Mouse (Mus musculus) liver, embryonic 14.5 days (tissue): Measurements from ENCODE around the gene Nisch. TPM values are rescaled to one million over a fixed set of nuclear protein-coding genes. Genes with fewer than 3 reads are reported as not detected.

ENCODE experiments used
- ATAC-seq: fragments of 200-750 bp; cut with Nextera tagmentation; 2 replicates; pipeline ENCODE4 v1.8.0; 2017; ENCODE audit warnings: moderate number of reproducible peaks, mild to moderate bottlenecking, moderate library complexity; ENCODE audit not compliant: insufficient read depth
- DNase-seq, 3 experiments: peaks; one replicate each; pipeline ENCODE4 v3.0.0-alpha.2; 2012 to 2013; ENCODE audit warnings: low read depth in 3 of 3, low spot score in 3 of 3
- H3K27ac ChIP-seq: fragments of 300-500 bp; sonication (generic); 2 replicates; pipeline ENCODE4 v1.5.1; 2014; ENCODE audit warnings: moderate library complexity, mild to moderate bottlenecking, control low read depth, inconsistent platforms
- H3K27me3 ChIP-seq: fragments of 300-500 bp; sonication (generic); 2 replicates; pipeline ENCODE4 v1.6.1; 2014; ENCODE audit warnings: mild to moderate bottlenecking, low read length, moderate library complexity; ENCODE audit not compliant: control insufficient read depth, insufficient read depth
- H3K36me3 ChIP-seq: fragments of 300-500 bp; sonication (generic); replicated peaks from 2 replicates; pipeline ENCODE4 v1.6.1; 2014; ENCODE audit warnings: low read depth; ENCODE audit not compliant: control insufficient read depth, insufficient read depth
- H3K4me1 ChIP-seq, 2 experiments: fragments of 200-500 bp in 1 of 2; fragments of 300-500 bp in 1 of 2; sonication (generic) in 1 of 2; replicated peaks; 2 replicates each; pipeline ENCODE4 v1.6.1; 2012 to 2014; ENCODE audit warnings: antibody characterized with exemption in 1 of 2, inconsistent platforms in 1 of 2, low read length in 1 of 2; ENCODE audit not compliant: control insufficient read depth in 2 of 2, insufficient read depth in 2 of 2
- H3K4me2 ChIP-seq: fragments of 300-500 bp; sonication (generic); 2 replicates; pipeline ENCODE4 v1.6.1; 2014; ENCODE audit warnings: low read depth, mild to moderate bottlenecking, control low read depth, moderate library complexity
- H3K4me3 ChIP-seq, 2 experiments: fragments of 200-500 bp in 1 of 2; fragments of 300-500 bp in 1 of 2; sonication (generic) in 1 of 2; 2 replicates each; pipeline ENCODE4 v1.5.1; 2012 to 2014; ENCODE audit warnings: low read depth in 2 of 2, low read length in 2 of 2, mild to moderate bottlenecking in 2 of 2, control low read depth in 1 of 2, inconsistent platforms in 1 of 2, moderate library complexity in 1 of 2; ENCODE audit not compliant: insufficient read depth in 1 of 2
- H3K9ac ChIP-seq: fragments of 300-500 bp; sonication (generic); replicated peaks from 2 replicates; pipeline ENCODE4 v1.6.1; 2014; ENCODE audit warnings: mild to moderate bottlenecking, control low read depth, moderate library complexity
- H3K9me3 ChIP-seq: fragments of 300-500 bp; sonication (generic); 2 replicates; pipeline ENCODE4 v1.6.1; 2016; ENCODE audit warnings: low read length, mixed read lengths; ENCODE audit not compliant: control insufficient read depth
- CTCF ChIP-seq: IDR thresholded peaks from 2 replicates; pipeline ENCODE4 v1.5.1; 2016; ENCODE audit warnings: antibody characterized with exemption, low read depth, control low read depth
- EP300 ChIP-seq: IDR thresholded peaks from 2 replicates; pipeline ENCODE4 v1.6.1; 2016; ENCODE audit warnings: antibody characterized with exemption, low read depth
- WGBS: fragments of 180-500 bp; shearing (Covaris S2); extraction: QIAGEN DNeasy Blood & Tissue Kit; methylation state at CpG from one replicate; pipeline ENCODE4 v1.1.7; 2014; ENCODE audit not compliant: insufficient replicate concordance; 5-methylcytosine and 5-hydroxymethylcytosine counted together
- polyA plus RNA-seq, 2 experiments: library from polyadenylated mRNA; depleted of rRNA in 1 of 2; stranded (reverse) in 1 of 2; unstranded in 1 of 2; fragments of >200 nt; fragmentation: Nextera tagmentation in 1 of 2; extraction: Ambion mirVana in 1 of 2; gene quantifications; 2 replicates each; pipeline versions ENCODE4 v1.2.1 to v1.2.3; 2012 to 2014

Nisch gene
- polyA plus RNA-seq, 2 experiments = 50.3 to 71.1 TPM

- WGBS = 73% methylated on average over 7 of the region's 7 CpGs
- Histone ChIP-seq H3K4me2 (peak overlapping the region; percentile 4; the same call in 1 of the 2 replicates), H3K4me1 (peaks cover 6 to 8% of the 10 kb centered on the region in 2 experiments), H3K27me3 (no peaks in the 10 kb centered on the region), H3K9ac (no peak overlapping the region), H3K27ac (no peak overlapping the region), H3K9me3 (no peaks in the 10 kb centered on the region), H3K36me3 (no peaks in the 10 kb centered on the region), H3K4me3 (no peak overlapping the region)
- ATAC-seq (no peak), DNase-seq (no peak)
- TF ChIP-seq CTCF (no peak), EP300 (no peak)
Observed at GRCm38 (mm10) chr14:31161191-31161590, 55.6 kb downstream of the Nisch start.

- Histone ChIP-seq H3K27ac (no peak overlapping the region), H3K4me1 (peaks cover 6 to 8% of the 10 kb centered on the region in 2 experiments), H3K9me3 (no peaks in the 10 kb centered on the region), H3K27me3 (no peaks in the 10 kb centered on the region), H3K9ac (no peak overlapping the region), H3K36me3 (no peaks in the 10 kb centered on the region), H3K4me3 (no peak overlapping the region), H3K4me2 (peak overlapping the region; percentile 29)
- 57% methylated on average over 27 of the region's 27 CpGs for WGBS
- DNase-seq (no peak), ATAC-seq (peak; percentile 57)
- TF ChIP-seq CTCF (no peak), EP300 (no peak)
Observed at GRCm38 (mm10) chr14:31160196-31161150, 56.3 kb downstream of the Nisch start.

- no peaks in the 10 kb centered on the region for H3K4me1 ChIP-seq
- no peaks in the 10 kb centered on the region for H3K9me3 ChIP-seq
- no peaks in the 10 kb centered on the region for H3K27me3 ChIP-seq
- no peak overlapping the region for H3K4me3 ChIP-seq
- peaks cover under 1% of the 10 kb centered on the region; the same call in 1 of the 2 replicates for H3K36me3 ChIP-seq
- ATAC-seq (no peak), DNase-seq (no peak)
- TF ChIP-seq CTCF (no peak), EP300 (no peak)
- WGBS = 83% methylated on average over 11 of the region's 11 CpGs
- H3K27ac ChIP-seq = no peak overlapping the region
- no peak overlapping the region for H3K9ac ChIP-seq
- H3K4me2 ChIP-seq = no peak overlapping the region
Observed at GRCm38 (mm10) chr14:31145694-31146093, 71.1 kb downstream of the Nisch start.

DNA sequence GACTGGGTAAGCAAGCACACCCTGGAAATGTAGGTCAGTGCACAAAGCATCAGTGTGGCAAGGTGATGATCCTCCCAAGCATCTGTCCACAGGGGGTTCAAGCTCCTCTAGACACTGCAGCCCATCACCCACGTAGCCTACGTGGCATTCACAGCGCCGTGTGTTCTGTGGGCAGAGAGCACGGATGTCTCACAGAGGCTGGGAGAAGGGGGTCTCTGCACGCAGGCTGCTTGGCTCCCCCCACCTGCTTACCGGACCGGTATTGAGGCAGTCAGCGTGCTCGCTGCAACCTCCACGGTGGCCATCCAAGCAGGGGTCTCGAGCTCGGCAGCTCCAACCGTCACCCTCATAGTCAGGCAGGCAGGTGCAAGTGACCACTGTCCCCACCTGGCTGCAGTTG lies 75.7 kb downstream of the Nisch start:
- WGBS = 90% methylated on average over 14 of the region's 14 CpGs
- no peak for DNase-seq
- TF ChIP-seq EP300 (no peak), CTCF (no peak)
- no peak for ATAC-seq
- no peak overlapping the region for H3K4me3 ChIP-seq
- no peak overlapping the region for H3K4me2 ChIP-seq
- H3K27me3 ChIP-seq = no peaks in the 10 kb centered on the region
- no peak overlapping the region for H3K27ac ChIP-seq
- H3K9me3 ChIP-seq = no peaks in the 10 kb centered on the region
- peaks cover 28% of the 10 kb centered on the region for H3K36me3 ChIP-seq
- H3K4me1 ChIP-seq = no peaks in the 10 kb centered on the region
- no peak overlapping the region for H3K9ac ChIP-seq

- H3K9me3 ChIP-seq = no peaks in the 10 kb centered on the region
- H3K9ac ChIP-seq = no peak overlapping the region
- H3K4me1 ChIP-seq = no peaks in the 10 kb centered on the region
- no peak for ATAC-seq
- peaks cover 36% of the 10 kb centered on the region for H3K36me3 ChIP-seq
- TF ChIP-seq CTCF (no peak), EP300 (no peak)
- no peak overlapping the region for H3K4me2 ChIP-seq
- no peak overlapping the region for H3K27ac ChIP-seq
- H3K27me3 ChIP-seq = no peaks in the 10 kb centered on the region
- DNase-seq = no peak
- no peak overlapping the region for H3K4me3 ChIP-seq
- WGBS = 85% methylated on average over 15 of the region's 15 CpGs
Observed at GRCm38 (mm10) chr14:31140141-31140540, 76.6 kb downstream of the Nisch start.
